ENCODE assay signal across 7 mouse cellular contexts in genomic region chrX:20869962-20870513, GRCm38 (mm10). TPM values are rescaled to one million over a fixed set of nuclear protein-coding genes. Genes with fewer than 3 reads are reported as not detected.
DNase-seq lines count a peak whose midpoint lies in the region; ATAC-seq and TF ChIP-seq lines count a peak whose summit lies in the region.

Timp1 (plus strand) TSS chrX:20870166.

- H3K4me1 ChIP-seq in ES-Bruce4 (ENCODE audit: control insufficient read depth, insufficient read depth, low read length): peaks cover 2% of the 10 kb centered on the region
- no peaks in the 10 kb centered on the region for H3K4me1 ChIP-seq in forebrain, embryonic 14.5 days (ENCODE audit: control insufficient read depth, insufficient read depth, low read length)
- no peaks in the 10 kb centered on the region for H3K4me1 ChIP-seq in hindbrain, embryonic 13.5 days (replicated peaks)
- H3K4me1 ChIP-seq in lung, embryonic 14.5 days (ENCODE audit: insufficient read depth): no peaks in the 10 kb centered on the region

- H3K9me3 ChIP-seq in ES-Bruce4 (replicated peaks; ENCODE audit: control insufficient read depth, insufficient read depth, low read length, poor library complexity, severe bottlenecking): no peaks in the 10 kb centered on the region
- H3K9me3 ChIP-seq in forebrain, embryonic 14.5 days (replicated peaks; ENCODE audit: control insufficient read depth, low read length): no peaks in the 10 kb centered on the region
- no peaks in the 10 kb centered on the region for H3K9me3 ChIP-seq in hindbrain, embryonic 13.5 days
- H3K9me3 ChIP-seq in lung, embryonic 14.5 days (ENCODE audit: low read depth, low read length): no peaks in the 10 kb centered on the region

- peak; percentile 52; the same call in 1 of the 2 replicates for ATAC-seq in forebrain, embryonic 14.5 days
- ATAC-seq in hindbrain, embryonic 13.5 days (ENCODE audit: low FRiP score): no peak
- peak; percentile 95 for ATAC-seq in lung, embryonic 14.5 days (ENCODE audit: insufficient read depth)

- peak within 1 kb of the TSS; percentile 29; the same call in 1 of the 2 replicates for H3K4me2 ChIP-seq in forebrain, embryonic 14.5 days (ENCODE audit: low read length)
- peak within 1 kb of the TSS; percentile 29 for H3K4me2 ChIP-seq in hindbrain, embryonic 13.5 days
- peak within 1 kb of the TSS; percentile 60 for H3K4me2 ChIP-seq in lung, embryonic 14.5 days

- DNase-seq in adrenal gland, adult 18-20 months (ENCODE audit: low spot score in 2 of 2): peak; percentile 50 to 56
- DNase-seq in forebrain, embryonic 14.5 days (ENCODE audit: low spot score): no peak
- DNase-seq in lung, embryonic 14.5 days: peak; percentile 79
- peak; percentile 32 for DNase-seq in retina, postnatal 1 day
- no peak for DNase-seq in T-cell, adult 2 months (ENCODE audit: low spot score)

- no peak for TF ChIP-seq POLR2A in ES-Bruce4 (IDR thresholded peaks at IDR 0.05; ENCODE audit: insufficient read depth, low read length)

- H3K36me3 ChIP-seq in ES-Bruce4 (ENCODE audit: control insufficient read depth, insufficient read depth, low read length, poor library complexity, severe bottlenecking): no peaks in the 10 kb centered on the region; the same call in 1 of the 2 replicates
- no peaks in the 10 kb centered on the region for H3K36me3 ChIP-seq in forebrain, embryonic 14.5 days (ENCODE audit: control insufficient read depth, insufficient read depth, low read length)
- H3K36me3 ChIP-seq in hindbrain, embryonic 13.5 days: no peaks in the 10 kb centered on the region
- no peaks in the 10 kb centered on the region for H3K36me3 ChIP-seq in lung, embryonic 14.5 days (ENCODE audit: insufficient read depth)

- WGBS in forebrain, embryonic 14.5 days: 35% methylated on average over 18 of the region's 18 CpGs
- 12% methylated on average over 18 of the region's 18 CpGs for WGBS in hindbrain, embryonic 13.5 days
- 15% methylated on average over 18 of the region's 18 CpGs for WGBS in lung, embryonic 14.5 days

- no peak for TF ChIP-seq EP300 in ES-Bruce4 (IDR thresholded peaks at IDR 0.05; ENCODE audit: insufficient read depth, low read depth, low read length)

- peak; percentile 17 for TF ChIP-seq CTCF in ES-Bruce4 (IDR thresholded peaks at IDR 0.05; ENCODE audit: low read depth, low read length)
- peak; percentile 24; the same call in 1 of the 2 replicates for TF ChIP-seq CTCF in lung, embryonic 14.5 days (IDR thresholded peaks at IDR 0.05; ENCODE audit: low read depth)

- H3K9ac ChIP-seq in ES-Bruce4 (ENCODE audit: low read depth, poor library complexity, severe bottlenecking): peak within 1 kb of the TSS; percentile 59
- no peak within 1 kb of the TSS for H3K9ac ChIP-seq in forebrain, embryonic 14.5 days (ENCODE audit: low read length)
- H3K9ac ChIP-seq in hindbrain, embryonic 13.5 days: no peak within 1 kb of the TSS
- H3K9ac ChIP-seq in lung, embryonic 14.5 days: peak within 1 kb of the TSS; percentile 43

- H3K27ac ChIP-seq in ES-Bruce4 (ENCODE audit: insufficient read depth, low read length): peak within 1 kb of the TSS; percentile 52; the same call in 1 of the 2 replicates
- no peak within 1 kb of the TSS for H3K27ac ChIP-seq in forebrain, embryonic 14.5 days (ENCODE audit: low read depth, low read length)
- H3K27ac ChIP-seq in hindbrain, embryonic 13.5 days: no peak within 1 kb of the TSS
- no peak within 1 kb of the TSS for H3K27ac ChIP-seq in lung, embryonic 14.5 days (ENCODE audit: low read depth)

- H3K4me3 ChIP-seq in ES-Bruce4 (ENCODE audit: low read depth, low read length): peak within 1 kb of the TSS; percentile 77
- H3K4me3 ChIP-seq in forebrain, embryonic 14.5 days (ENCODE audit: low read depth, low read length): no peak within 1 kb of the TSS
- no peak within 1 kb of the TSS for H3K4me3 ChIP-seq in hindbrain, embryonic 13.5 days
- H3K4me3 ChIP-seq in lung, embryonic 14.5 days (ENCODE audit: low read depth, low read length): peak within 1 kb of the TSS; percentile 37

- H3K27me3 ChIP-seq in ES-Bruce4 (ENCODE audit: control insufficient read depth, insufficient read depth, low read length, poor library complexity, severe bottlenecking): no peaks in the 10 kb centered on the region
- no peaks in the 10 kb centered on the region for H3K27me3 ChIP-seq in forebrain, embryonic 14.5 days (replicated peaks; ENCODE audit: control insufficient read depth, insufficient read depth, low read length)
- no peaks in the 10 kb centered on the region for H3K27me3 ChIP-seq in hindbrain, embryonic 13.5 days
- no peaks in the 10 kb centered on the region for H3K27me3 ChIP-seq in lung, embryonic 14.5 days (ENCODE audit: insufficient read depth, low read length)

RNA-seq across cellular contexts. Expression of gene Timp1, which starts in this region (rescaled TPM):
- polyA plus RNA-seq in ES-Bruce4 (2011; ENCODE audit: insufficient read depth, insufficient read length, low read depth, missing spikeins): 34.6 and 40.8 TPM in 2 replicates
- 10 to 100 TPM; 20.9 to 32.1 TPM for total RNA-seq in adrenal gland, adult 18-20 months (2021)
- polyA plus RNA-seq in forebrain, embryonic 14.5 days (2014; fragmentation: Nextera tagmentation; extraction: Ambion mirVana): 4.0 and 4.4 TPM in 2 replicates
- polyA plus RNA-seq in hindbrain, embryonic 13.5 days (2015; fragmentation: Nextera tagmentation; extraction: Ambion mirVana): 4.9 and 5.0 TPM in 2 replicates
- 34.2 and 34.7 TPM in 2 replicates for polyA plus RNA-seq in lung, embryonic 14.5 days (2014; fragmentation: Nextera tagmentation; extraction: Ambion mirVana)

Comparison
In these comparisons a context has a peak if more than half of its experiments do, and no peak if none do; other contexts are left out.
1. H3K4me3 ChIP-seq: peak in ES-Bruce4 (single experiment) and lung, embryonic 14.5 days (single experiment); none in forebrain, embryonic 14.5 days (single experiment) and hindbrain, embryonic 13.5 days (single experiment).
2. H3K9ac ChIP-seq: peak in ES-Bruce4 (single experiment) and lung, embryonic 14.5 days (single experiment); none in forebrain, embryonic 14.5 days (single experiment) and hindbrain, embryonic 13.5 days (single experiment).
3. DNase-seq: peak in adrenal gland, adult 18-20 months (2 of 2), lung, embryonic 14.5 days (single experiment) and retina, postnatal 1 day (single experiment); none in forebrain, embryonic 14.5 days (single experiment) and T-cell, adult 2 months (single experiment).
4. Peak in every context shown above with its lines, with median percentiles within 50 percentile points of each other: H3K4me2 ChIP-seq.